Mouse (Mus musculus) urinary bladder, postnatal 25 days (tissue): ENCODE data around the gene Rhobtb1.
A peak's percentile ranks its signal among the peaks of the same experiment; 100 is the strongest.

ENCODE experiments used
- DNase-seq: peaks from one replicate; pipeline ENCODE4 v3.0.0; 2022; ENCODE audit warnings: low spot score

The Rhobtb1 gene

GRCm38 (mm10) chr10:69210659-69211058 is 59.4 kb downstream of the Rhobtb1 start:
- DNase-seq: no peak

- DNase-seq: no peak
Observed at GRCm38 (mm10) chr10:69211560-69211959, 60.3 kb downstream of the Rhobtb1 start.

- peak; percentile 22 for DNase-seq
Observed at GRCm38 (mm10) chr10:69211976-69212375, 60.7 kb downstream of the Rhobtb1 start.

- peak; percentile 71 for DNase-seq
Observed at GRCm38 (mm10) chr10:69212542-69213440, 61.6 kb downstream of the Rhobtb1 start, which contains the start of gene A930033H14Rik. TSS of gene A930033H14Rik (minus strand) at chr10:69213098.

- peak; percentile 34 for DNase-seq
Observed at GRCm38 (mm10) chr10:69213451-69213877, 62.2 kb downstream of the Rhobtb1 start.

GRCm38 (mm10) chr10:69213986-69214385 is 62.8 kb downstream of the Rhobtb1 start:
- DNase-seq: no peak

- DNase-seq: no peak
Observed at GRCm38 (mm10) chr10:69217127-69217690, 66.0 kb downstream of the Rhobtb1 start.

GRCm38 (mm10) chr10:69218458-69219288 is 67.4 kb downstream of the Rhobtb1 start:
- DNase-seq: peak; percentile 19

- DNase-seq: no peak
Observed at GRCm38 (mm10) chr10:69219289-69219626, 68.0 kb downstream of the Rhobtb1 start.

GRCm38 (mm10) chr10:69220296-69220695 is 69.1 kb downstream of the Rhobtb1 start:
- no peak for DNase-seq

GRCm38 (mm10) chr10:69221148-69221547 is 69.9 kb downstream of the Rhobtb1 start:
- DNase-seq: no peak

- DNase-seq: no peak
Observed at GRCm38 (mm10) chr10:69221955-69222354, 70.7 kb downstream of the Rhobtb1 start.

GRCm38 (mm10) chr10:69223232-69223631 is 72.0 kb downstream of the Rhobtb1 start:
- no peak for DNase-seq

- no peak for DNase-seq
Observed at GRCm38 (mm10) chr10:69224276-69224675, 73.0 kb downstream of the Rhobtb1 start.

GRCm38 (mm10) chr10:69225471-69225870 is 74.2 kb downstream of the Rhobtb1 start:
- DNase-seq: no peak

- no peak for DNase-seq
Observed at GRCm38 (mm10) chr10:69225951-69226350, 74.7 kb downstream of the Rhobtb1 start.

GRCm38 (mm10) chr10:69237185-69237584 is 86.0 kb downstream of the Rhobtb1 start:
- no peak for DNase-seq

- no peak for DNase-seq
Observed at GRCm38 (mm10) chr10:69237781-69238180, 86.5 kb downstream of the Rhobtb1 start.

GRCm38 (mm10) chr10:69238311-69238710 is 87.1 kb downstream of the Rhobtb1 start:
- no peak for DNase-seq

- DNase-seq: no peak
Observed at GRCm38 (mm10) chr10:69240530-69240929, 89.3 kb downstream of the Rhobtb1 start.

- no peak for DNase-seq
Observed at GRCm38 (mm10) chr10:69245151-69245550, 93.9 kb downstream of the Rhobtb1 start.

- no peak for DNase-seq
Observed at GRCm38 (mm10) chr10:69245906-69246668, 94.9 kb downstream of the Rhobtb1 start.
